Mouse (Mus musculus): Measurements from ENCODE around the gene Shisal2b.

Shisal2b gene

GRCm38 (mm10) chr13:104816635-104817571 lies 46.8 kb downstream of the Shisal2b start, which contains the start of gene Cwc27:
TSS of gene Cwc27 (minus strand) at chr13:104817142.
- DNase-seq (ENCODE audit: low spot score in 2 of 2) = peak; percentile 81 to 88

- DNase-seq (ENCODE audit: low spot score in 2 of 2) = no peak
These were observed 47.4 kb downstream of the Shisal2b start for GRCm38 (mm10) chr13:104816270-104816634.

GRCm38 (mm10) chr13:104805681-104806080 lies 58.0 kb downstream of the Shisal2b start:
- DNase-seq (ENCODE audit: low spot score in 2 of 2) = no peak

GRCm38 (mm10) chr13:104799566-104800182 lies 64.0 kb downstream of the Shisal2b start:
- DNase-seq (ENCODE audit: low spot score in 2 of 2) = no peak

- DNase-seq (ENCODE audit: low spot score in 2 of 2) = no peak
These were observed 64.6 kb downstream of the Shisal2b start for GRCm38 (mm10) chr13:104799067-104799466.

Measured in spleen, postnatal 10 days (tissue).